Mouse (Mus musculus) ES-E14 (cell line): Measurements from ENCODE around the gene Eno2.

ENCODE experiments used
- CHD2 ChIP-seq: IDR thresholded peaks from 2 replicates; pipeline ENCODE4 v1.6.1; 2014; ENCODE audit warnings: mild to moderate bottlenecking, low read depth, low read length, inconsistent platforms
- HCFC1 ChIP-seq: IDR thresholded peaks from 2 replicates; pipeline ENCODE4 v1.6.1; 2012; ENCODE audit warnings: low read length, inconsistent platforms, borderline replicate concordance; ENCODE audit not compliant: insufficient read depth
- MAFK ChIP-seq: IDR thresholded peaks from 2 replicates; pipeline ENCODE4 v1.6.1; 2014; ENCODE audit warnings: mild to moderate bottlenecking, low read depth, low read length, inconsistent platforms; ENCODE audit not compliant: insufficient read depth

- TF ChIP-seq MAFK = peak; percentile 75; the same call in 1 of the 2 replicates
- 0 out of 2 replicates have a peak, but pooled peaks have one; percentile 6 for TF ChIP-seq HCFC1
- TF ChIP-seq CHD2 = peak; percentile 23; the same call in 1 of the 2 replicates
These were observed 36.2 kb upstream of the Eno2 start for GRCm38 (mm10) chr6:124805341-124806321.
